ENCODE assay signal across 8 mouse cellular contexts in the genomic region with DNA sequence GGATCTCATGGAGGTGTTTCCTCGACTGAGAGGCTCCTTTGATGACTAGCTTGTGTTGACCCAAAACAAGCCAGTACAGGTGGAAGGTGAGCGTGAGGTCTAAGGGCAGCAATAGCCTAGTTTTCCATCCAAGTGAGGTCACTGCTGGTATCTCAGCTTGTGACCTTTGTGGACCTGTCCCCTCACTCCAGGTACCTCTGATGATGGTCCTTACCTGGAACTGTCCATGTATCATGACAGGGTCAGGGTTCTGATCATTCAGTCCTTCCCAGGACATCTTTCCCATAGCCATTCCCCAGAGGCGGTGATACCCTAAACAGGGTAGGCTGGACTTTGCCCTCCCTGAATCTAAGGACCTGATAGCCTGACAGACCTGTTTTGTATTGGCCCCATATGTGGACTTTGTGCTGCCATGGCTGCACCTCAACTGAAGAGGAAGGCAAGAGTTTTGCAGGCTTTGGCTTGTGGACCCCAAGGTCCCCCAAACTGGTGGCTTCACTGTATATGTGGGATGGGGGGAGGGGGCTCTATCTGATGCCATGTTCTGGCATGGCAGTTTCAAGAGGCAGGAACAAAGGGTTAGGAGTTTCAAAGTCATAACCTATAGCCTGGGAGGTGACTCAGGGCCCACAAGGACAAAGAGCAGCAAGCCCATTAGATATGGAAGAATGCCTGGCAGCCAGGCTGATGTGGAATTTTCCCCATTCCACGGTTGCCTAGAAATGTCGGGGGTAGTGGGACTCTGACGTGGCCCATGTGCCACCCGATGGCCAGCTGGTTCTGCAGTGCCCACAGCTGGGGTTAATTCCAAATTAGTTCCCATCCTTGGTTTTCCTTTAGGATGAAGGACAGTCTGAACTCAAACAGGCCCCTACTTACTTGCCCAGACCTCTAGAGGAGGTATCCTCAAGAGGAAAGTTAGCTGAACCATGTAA. TPM values are rescaled to one million over a fixed set of nuclear protein-coding genes. Genes with fewer than 3 reads are reported as not detected.
DNase-seq lines count a peak whose midpoint lies in the region; ATAC-seq and TF ChIP-seq lines count a peak whose summit lies in the region.
"Had no signal": no experiment of that assay in that cellular context is flagged by ENCODE, and none has a peak within 500 bp of the region (broad histone marks: within the 10 kb centered on the region; RNA-seq: fewer than 3 reads in every experiment).

No protein-coding gene starts in this region.

- peak overlapping the region; percentile 60; the same call in 1 of the 2 replicates for H3K4me2 ChIP-seq in lung, embryonic 14.5 days
- peak overlapping the region; percentile 75 for H3K4me2 ChIP-seq in hindbrain, embryonic 15.5 days
- H3K4me2 ChIP-seq in limb, embryonic 12.5 days: peak overlapping the region; percentile 76
- H3K4me2 ChIP-seq in stomach, embryonic 15.5 days: peak overlapping the region; percentile 54

- no peak overlapping the region for H3K27ac ChIP-seq in lung, embryonic 14.5 days (ENCODE audit: low read depth)
- H3K27ac ChIP-seq in hindbrain, embryonic 15.5 days (replicated peaks): 0 out of 2 replicates have a peak overlapping the region, but pooled peaks have one; percentile 42
- peak overlapping the region; percentile 23 for H3K27ac ChIP-seq in limb, embryonic 12.5 days
- peak overlapping the region; percentile 75 for H3K27ac ChIP-seq in stomach, embryonic 15.5 days

- peaks cover 34% of the 10 kb centered on the region for H3K36me3 ChIP-seq in lung, embryonic 14.5 days (ENCODE audit: insufficient read depth)
- H3K36me3 ChIP-seq in hindbrain, embryonic 15.5 days: peaks cover 33% of the 10 kb centered on the region
- H3K36me3 ChIP-seq in limb, embryonic 12.5 days: peaks cover 38% of the 10 kb centered on the region
- H3K36me3 ChIP-seq in stomach, embryonic 15.5 days: peaks cover 17% of the 10 kb centered on the region

- peaks cover 22% of the 10 kb centered on the region for H3K27me3 ChIP-seq in lung, embryonic 14.5 days (ENCODE audit: insufficient read depth, low read length)
- H3K27me3 ChIP-seq in hindbrain, embryonic 15.5 days: 0 out of 2 replicates have a peak, but pooled peaks cover 2% of the 10 kb centered on the region
- peaks cover 16% of the 10 kb centered on the region for H3K27me3 ChIP-seq in limb, embryonic 12.5 days
- H3K27me3 ChIP-seq in stomach, embryonic 15.5 days (replicated peaks): 0 out of 2 replicates have a peak, but pooled peaks cover 13% of the 10 kb centered on the region

- no peaks in the 10 kb centered on the region for H3K4me1 ChIP-seq in lung, embryonic 14.5 days (ENCODE audit: insufficient read depth)
- peaks cover 12% of the 10 kb centered on the region for H3K4me1 ChIP-seq in hindbrain, embryonic 15.5 days (replicated peaks)
- peaks cover 24% of the 10 kb centered on the region for H3K4me1 ChIP-seq in limb, embryonic 12.5 days (replicated peaks)
- peaks cover 4% of the 10 kb centered on the region for H3K4me1 ChIP-seq in stomach, embryonic 15.5 days

- TF ChIP-seq CTCF in lung, embryonic 14.5 days (IDR thresholded peaks at IDR 0.05; ENCODE audit: low read depth): no peak

- no peak overlapping the region for H3K4me3 ChIP-seq in lung, embryonic 14.5 days (ENCODE audit: low read depth, low read length)
- peak overlapping the region; percentile 47; the same call in 1 of the 2 replicates for H3K4me3 ChIP-seq in hindbrain, embryonic 15.5 days
- peak overlapping the region; percentile 45; the same call in 1 of the 2 replicates for H3K4me3 ChIP-seq in limb, embryonic 12.5 days (replicated peaks)
- H3K4me3 ChIP-seq in stomach, embryonic 15.5 days (replicated peaks): peak overlapping the region; percentile 45

- 63% methylated on average over 7 of the region's 7 CpGs for WGBS in lung, embryonic 14.5 days
- WGBS in hindbrain, embryonic 15.5 days: 69% methylated on average over 7 of the region's 7 CpGs
- 72% methylated on average over 7 of the region's 7 CpGs for WGBS in limb, embryonic 12.5 days
- WGBS in stomach, embryonic 15.5 days: 60% methylated on average over 7 of the region's 7 CpGs

- no peak for ATAC-seq in lung, embryonic 14.5 days (ENCODE audit: insufficient read depth)
- ATAC-seq in hindbrain, embryonic 15.5 days (ENCODE audit: low FRiP score, low read depth): no peak
- peak; percentile 38; the same call in 1 of the 2 replicates for ATAC-seq in limb, embryonic 12.5 days (ENCODE audit: insufficient number of reproducible peaks, insufficient read depth, low FRiP score, low TSS enrichment, low read depth)
- no peak for ATAC-seq in stomach, embryonic 15.5 days (ENCODE audit: insufficient read depth, low FRiP score, low read depth)

- no peak overlapping the region for H3K9ac ChIP-seq in lung, embryonic 14.5 days
- H3K9ac ChIP-seq in hindbrain, embryonic 15.5 days: peak overlapping the region; percentile 53; the same call in 1 of the 2 replicates
- H3K9ac ChIP-seq in limb, embryonic 12.5 days (replicated peaks): no peak overlapping the region
- no peak overlapping the region for H3K9ac ChIP-seq in stomach, embryonic 15.5 days

- intact Hi-C loops in gastrocnemius, postnatal 14 days (cut with DNase I; ENCODE audit: low total_unique reads): no loop called here

- no peaks in the 10 kb centered on the region for H3K9me3 ChIP-seq in lung, embryonic 14.5 days (ENCODE audit: low read depth, low read length)
- no peaks in the 10 kb centered on the region for H3K9me3 ChIP-seq in hindbrain, embryonic 15.5 days
- no peaks in the 10 kb centered on the region for H3K9me3 ChIP-seq in limb, embryonic 12.5 days
- H3K9me3 ChIP-seq in stomach, embryonic 15.5 days: no peaks in the 10 kb centered on the region

- no peak for DNase-seq in lung, embryonic 14.5 days
- DNase-seq in lung, postnatal 36 days: no peak
- DNase-seq in gastrocnemius, postnatal 14 days: no peak
- DNase-seq in lung, postnatal 10 days: no peak
- DNase-seq: thymus, postnatal 14 days had no signal

RNA-seq across cellular contexts. Expression of a gene that starts 0.9 kb away (rescaled TPM):
- polyA plus RNA-seq in lung, embryonic 14.5 days (2014; fragmentation: Nextera tagmentation; extraction: Ambion mirVana): 4.6 and 5.3 TPM in 2 replicates
- polyA plus RNA-seq in hindbrain, embryonic 15.5 days (2015; fragmentation: Nextera tagmentation; extraction: Ambion mirVana): 9.5 and 9.8 TPM in 2 replicates
- 4.4 and 5.4 TPM in 2 replicates for polyA plus RNA-seq in limb, embryonic 12.5 days (2016; fragmentation: Nextera tagmentation; extraction: Ambion mirVana)
- polyA plus RNA-seq in stomach, embryonic 15.5 days (2015; fragmentation: Nextera tagmentation; extraction: Ambion mirVana): 18.3 and 21.6 TPM in 2 replicates
- total RNA-seq in gastrocnemius, postnatal 14 days (2021): 1 to 10 TPM; 1.1 to 3.0 TPM

RNA-seq across cellular contexts. Expression of a gene that starts 6.0 kb away (rescaled TPM):
- polyA plus RNA-seq in lung, embryonic 14.5 days (2014; fragmentation: Nextera tagmentation; extraction: Ambion mirVana): 0.16 TPM in 2 replicates
- 0.13 TPM in 1 of 2 replicates, not detected in the other for polyA plus RNA-seq in hindbrain, embryonic 15.5 days (2015; fragmentation: Nextera tagmentation; extraction: Ambion mirVana)
- not detected in 2 replicates for polyA plus RNA-seq in limb, embryonic 12.5 days (2016; fragmentation: Nextera tagmentation; extraction: Ambion mirVana)
- polyA plus RNA-seq in stomach, embryonic 15.5 days (2015; fragmentation: Nextera tagmentation; extraction: Ambion mirVana): 0.12 and 0.21 TPM in 2 replicates
- total RNA-seq in gastrocnemius, postnatal 14 days (2021): not detected

RNA-seq across cellular contexts. Expression of a gene that starts 18.8 kb away (rescaled TPM):
- polyA plus RNA-seq in lung, embryonic 14.5 days (2014; fragmentation: Nextera tagmentation; extraction: Ambion mirVana): 77.2 and 82.0 TPM in 2 replicates
- polyA plus RNA-seq in hindbrain, embryonic 15.5 days (2015; fragmentation: Nextera tagmentation; extraction: Ambion mirVana): 55.2 and 57.5 TPM in 2 replicates
- polyA plus RNA-seq in limb, embryonic 12.5 days (2016; fragmentation: Nextera tagmentation; extraction: Ambion mirVana): 85.6 and 85.7 TPM in 2 replicates
- polyA plus RNA-seq in stomach, embryonic 15.5 days (2015; fragmentation: Nextera tagmentation; extraction: Ambion mirVana): 75.6 and 80.2 TPM in 2 replicates
- total RNA-seq in gastrocnemius, postnatal 14 days (2021): 10 to 100 TPM; 32.2 to 37.1 TPM

RNA-seq across cellular contexts. Expression of a gene that starts 48.7 kb away (rescaled TPM):
- polyA plus RNA-seq in lung, embryonic 14.5 days (2014; fragmentation: Nextera tagmentation; extraction: Ambion mirVana): 3.8 and 4.2 TPM in 2 replicates
- polyA plus RNA-seq in hindbrain, embryonic 15.5 days (2015; fragmentation: Nextera tagmentation; extraction: Ambion mirVana): not detected in 2 replicates
- polyA plus RNA-seq in limb, embryonic 12.5 days (2016; fragmentation: Nextera tagmentation; extraction: Ambion mirVana): not detected in 2 replicates
- 1.4 and 1.5 TPM in 2 replicates for polyA plus RNA-seq in stomach, embryonic 15.5 days (2015; fragmentation: Nextera tagmentation; extraction: Ambion mirVana)
- total RNA-seq in gastrocnemius, postnatal 14 days (2021): not detected

RNA-seq across cellular contexts. Expression of a gene that starts 50.6 kb away (rescaled TPM):
- polyA plus RNA-seq in lung, embryonic 14.5 days (2014; fragmentation: Nextera tagmentation; extraction: Ambion mirVana): 37.9 and 43.2 TPM in 2 replicates
- polyA plus RNA-seq in hindbrain, embryonic 15.5 days (2015; fragmentation: Nextera tagmentation; extraction: Ambion mirVana): 27.2 and 28.3 TPM in 2 replicates
- 27.4 and 29.9 TPM in 2 replicates for polyA plus RNA-seq in limb, embryonic 12.5 days (2016; fragmentation: Nextera tagmentation; extraction: Ambion mirVana)
- 40.0 and 43.6 TPM in 2 replicates for polyA plus RNA-seq in stomach, embryonic 15.5 days (2015; fragmentation: Nextera tagmentation; extraction: Ambion mirVana)
- total RNA-seq in gastrocnemius, postnatal 14 days (2021): 10 to 100 TPM; 18.8 to 22.8 TPM
